Mouse (Mus musculus) ES-E14 (cell line): Measurements from ENCODE around the gene Zp3. TPM values are rescaled to one million over a fixed set of nuclear protein-coding genes. Genes with fewer than 3 reads are reported as not detected.

Experiments
- DNase-seq: peaks from one replicate; pipeline ENCODE4 v3.0.0-alpha.2; 2013; ENCODE audit warnings: low read depth, low spot score
- H3K27ac ChIP-seq: 2 replicates; pipeline ENCODE4 v1.5.1; 2012; ENCODE audit warnings: low read depth, mild to moderate bottlenecking, low read length, moderate library complexity, mixed read lengths; ENCODE audit not compliant: poor library complexity, insufficient read depth, severe bottlenecking
- H3K36me3 ChIP-seq: 2 replicates; pipeline ENCODE4 v1.6.1; 2012; ENCODE audit warnings: mild to moderate bottlenecking, low read length, moderate library complexity, mixed read lengths; ENCODE audit not compliant: control insufficient read depth, poor library complexity, insufficient read depth, severe bottlenecking
- H3K4me1 ChIP-seq, 2 experiments: fragments of 150-350 bp in 1 of 2; sonication (generic) in 1 of 2; 2 replicates each; pipeline ENCODE4 v1.6.1; 2012; ENCODE audit warnings: low read length in 2 of 2, mild to moderate bottlenecking in 1 of 2, mixed read lengths in 1 of 2; ENCODE audit not compliant: control insufficient read depth in 2 of 2, insufficient read depth in 2 of 2, poor library complexity in 1 of 2
- H3K4me3 ChIP-seq, 2 experiments: fragments of 150-350 bp in 1 of 2; sonication (generic) in 1 of 2; 2 replicates each; pipeline ENCODE4 v1.5.1; 2012; ENCODE audit warnings: low read length in 2 of 2, low read depth in 1 of 2, mild to moderate bottlenecking in 1 of 2, mixed read lengths in 1 of 2; ENCODE audit not compliant: insufficient read depth in 1 of 2, poor library complexity in 1 of 2, severe bottlenecking in 1 of 2
- H3K9ac ChIP-seq: 2 replicates; pipeline ENCODE4 v1.6.1; 2012; ENCODE audit warnings: low read depth, mild to moderate bottlenecking, low read length, mixed read lengths; ENCODE audit not compliant: poor library complexity, insufficient read depth, severe bottlenecking
- H3K9me3 ChIP-seq: fragments of 150-350 bp; sonication (generic); 2 replicates; pipeline ENCODE4 v1.6.1; 2012; ENCODE audit warnings: low read depth, mild to moderate bottlenecking, low read length; ENCODE audit not compliant: control insufficient read depth, insufficient read depth
- CHD2 ChIP-seq: IDR thresholded peaks from 2 replicates; pipeline ENCODE4 v1.6.1; 2014; ENCODE audit warnings: mild to moderate bottlenecking, low read depth, low read length, inconsistent platforms
- HCFC1 ChIP-seq: IDR thresholded peaks from 2 replicates; pipeline ENCODE4 v1.6.1; 2012; ENCODE audit warnings: low read length, inconsistent platforms, borderline replicate concordance; ENCODE audit not compliant: insufficient read depth
- MAFK ChIP-seq: IDR thresholded peaks from 2 replicates; pipeline ENCODE4 v1.6.1; 2014; ENCODE audit warnings: mild to moderate bottlenecking, low read depth, low read length, inconsistent platforms; ENCODE audit not compliant: insufficient read depth
- ZC3H11A ChIP-seq: IDR thresholded peaks from 2 replicates; pipeline ENCODE4 v1.6.1; 2012; ENCODE audit warnings: low read depth, mild to moderate bottlenecking, inconsistent platforms, low read length, borderline replicate concordance
- ZNF384 ChIP-seq: IDR thresholded peaks from 2 replicates; pipeline ENCODE4 v1.6.1; 2012; ENCODE audit warnings: low read depth, low read length, inconsistent platforms
- in situ Hi-C, 2 experiments: fragments of 600-800 bp; cut with MboI; formaldehyde crosslinking; loops; one replicate each; pipeline ENCODE4 v1.15.1; 2025; ENCODE audit warnings: low sequenced_read_pairs in 2 of 2, inconsistent platforms in 1 of 2; ENCODE audit not compliant: unreplicated experiment in 2 of 2
- total RNA-seq: library from RNA; depleted of rRNA; stranded (reverse); fragments of 300-350 nt; gene quantifications from 2 replicates; pipeline ENCODE4 v1.2.3, GENCODE M21; 2012

Zp3 gene
- total RNA-seq, 1 experiment, result 12.7 TPM

DNA sequence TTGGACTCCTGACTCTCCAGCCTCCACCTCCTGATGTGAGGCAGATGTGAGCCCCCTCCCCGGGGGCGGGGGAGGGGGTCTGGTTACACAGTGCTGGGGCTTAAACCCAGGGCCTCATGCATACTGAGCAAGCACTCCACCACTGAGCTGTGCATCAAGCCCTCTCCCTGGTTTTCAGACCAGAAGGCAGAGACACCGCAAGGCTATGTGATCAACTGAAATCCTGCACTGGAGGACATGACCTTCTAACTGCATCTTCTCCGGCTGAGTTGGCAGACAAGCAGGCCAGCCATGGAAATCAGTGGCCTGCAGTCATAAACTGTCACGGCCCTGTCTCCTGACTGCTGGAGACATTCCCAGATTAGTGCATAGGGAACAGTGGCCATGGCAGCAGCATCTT is 39.3 kb upstream of the Zp3 start:
- Histone ChIP-seq H3K9ac (no peak overlapping the region), H3K4me1 (peaks cover 2 to 15% of the 10 kb centered on the region in 2 experiments; a peak in 3 of 4 replicates), H3K36me3 (no peaks in the 10 kb centered on the region), H3K4me3 (no peak overlapping the region), H3K9me3 (no peaks in the 10 kb centered on the region), H3K27ac (no peak overlapping the region)
- DNase-seq, result no peak
- TF ChIP-seq ZNF384 (no peak), HCFC1 (no peak), CHD2 (no peak), ZC3H11A (no peak), MAFK (no peak)
- in situ Hi-C loops, result no loop called here

DNA sequence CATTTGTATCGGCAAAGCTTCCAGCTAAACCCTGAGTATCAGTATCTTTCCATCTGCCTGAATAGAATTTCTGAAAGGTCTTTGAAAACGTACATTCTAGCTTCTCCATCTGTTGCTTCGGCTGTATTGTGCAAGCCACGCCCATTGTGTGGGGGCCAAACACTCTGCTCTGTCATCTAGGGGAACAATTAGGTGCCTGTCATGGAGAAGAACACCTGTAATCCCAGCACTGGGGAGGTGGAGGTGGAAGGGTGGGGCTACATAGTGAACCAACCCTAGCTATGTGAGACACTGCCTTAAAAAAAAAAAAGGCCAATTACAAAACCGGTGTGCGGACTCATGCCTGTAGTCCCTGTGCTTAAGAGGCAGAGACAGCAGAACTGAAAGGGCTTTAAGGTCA is 37.2 kb upstream of the Zp3 start:
- no peak overlapping the region for H3K9ac ChIP-seq
- no peaks in the 10 kb centered on the region for H3K36me3 ChIP-seq
- H3K9me3 ChIP-seq, result no peaks in the 10 kb centered on the region
- DNase-seq, result no peak
- no peak overlapping the region for H3K4me3 ChIP-seq
- in situ Hi-C loops, result no loop called here
- H3K27ac ChIP-seq, result no peak overlapping the region
- TF ChIP-seq CHD2 (no peak), ZNF384 (peak; percentile 48; the same call in 1 of the 2 replicates)
- H3K4me1 ChIP-seq, result peaks cover 0 to 23% of the 10 kb centered on the region in 2 experiments; a peak in 2 of 4 replicates

DNA sequence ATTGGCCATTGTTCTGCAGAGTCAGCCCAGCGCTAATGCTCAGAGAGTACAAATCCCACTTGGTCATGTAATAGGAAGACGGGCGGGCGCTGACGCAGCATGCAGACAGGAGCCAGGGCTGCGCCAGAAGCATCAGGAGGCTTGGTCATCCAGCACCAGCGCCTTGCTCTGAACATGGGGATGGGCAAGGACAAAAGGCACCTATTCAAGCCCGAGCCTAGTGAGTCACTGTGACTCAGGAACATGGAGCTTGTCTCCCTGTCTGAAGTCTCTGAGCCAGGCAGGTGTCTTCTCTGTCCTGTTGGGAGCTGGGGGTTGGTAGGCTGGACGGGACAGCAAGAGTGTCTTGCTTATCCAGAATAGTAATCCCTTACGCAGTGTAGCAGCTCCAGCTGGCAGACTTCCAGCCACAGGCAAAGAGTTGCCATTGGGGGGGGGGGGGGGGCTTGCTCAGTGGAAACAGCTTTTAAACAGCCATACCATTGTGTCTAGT is 33.9 kb upstream of the Zp3 start:
- Histone ChIP-seq H3K4me1 (peaks cover 0 to 18% of the 10 kb centered on the region in 2 experiments; a peak in 2 of 4 replicates), H3K27ac (peak overlapping the region; percentile 48; the same call in 1 of the 2 replicates), H3K36me3 (no peaks in the 10 kb centered on the region), H3K9me3 (no peaks in the 10 kb centered on the region), H3K9ac (no peak overlapping the region; the same call in 1 of the 2 replicates), H3K4me3 (no peak overlapping the region)
- TF ChIP-seq MAFK, result peak; percentile 52; the same call in 1 of the 2 replicates
- no peak for TF ChIP-seq ZNF384
- in situ Hi-C loops, result no loop called here
- no peak for DNase-seq

DNA sequence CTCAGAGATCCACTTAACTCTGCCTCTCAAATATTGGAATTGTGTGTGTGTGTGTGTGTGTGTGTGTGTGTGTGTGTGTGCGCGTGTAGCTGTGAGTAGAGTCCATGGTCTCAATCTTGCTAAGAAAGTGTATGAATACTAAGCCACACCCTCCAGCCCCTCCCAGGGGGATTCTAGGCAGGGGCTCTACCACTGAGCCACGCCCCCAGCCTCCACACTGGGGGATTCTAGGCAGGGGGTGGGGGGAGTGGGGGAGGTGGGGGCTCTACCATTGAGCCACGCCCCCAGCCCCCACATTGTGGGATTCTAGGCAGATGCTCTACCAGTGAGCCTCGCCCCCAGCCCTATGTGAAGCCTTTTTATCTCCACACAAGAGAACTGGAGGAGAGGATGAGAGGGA is 33.3 kb upstream of the Zp3 start:
- H3K4me1 ChIP-seq, result peaks cover 0 to 18% of the 10 kb centered on the region in 2 experiments; a peak in 2 of 4 replicates
- in situ Hi-C loops, result no loop called here
- peak overlapping the region; percentile 48; the same call in 1 of the 2 replicates for H3K27ac ChIP-seq
- no peaks in the 10 kb centered on the region for H3K9me3 ChIP-seq
- 0 out of 4 replicates have a peak overlapping the region, but pooled peaks of 1 of the 2 experiments have one; percentile 9 for H3K4me3 ChIP-seq
- H3K9ac ChIP-seq, result 0 out of 2 replicates have a peak overlapping the region, but pooled peaks have one; percentile 2
- no peaks in the 10 kb centered on the region for H3K36me3 ChIP-seq
- TF ChIP-seq HCFC1, result no peak
- TF ChIP-seq MAFK, result no peak
- no peak for TF ChIP-seq CHD2
- TF ChIP-seq ZNF384, result no peak
- TF ChIP-seq ZC3H11A, result no peak
- no peak for DNase-seq

DNA sequence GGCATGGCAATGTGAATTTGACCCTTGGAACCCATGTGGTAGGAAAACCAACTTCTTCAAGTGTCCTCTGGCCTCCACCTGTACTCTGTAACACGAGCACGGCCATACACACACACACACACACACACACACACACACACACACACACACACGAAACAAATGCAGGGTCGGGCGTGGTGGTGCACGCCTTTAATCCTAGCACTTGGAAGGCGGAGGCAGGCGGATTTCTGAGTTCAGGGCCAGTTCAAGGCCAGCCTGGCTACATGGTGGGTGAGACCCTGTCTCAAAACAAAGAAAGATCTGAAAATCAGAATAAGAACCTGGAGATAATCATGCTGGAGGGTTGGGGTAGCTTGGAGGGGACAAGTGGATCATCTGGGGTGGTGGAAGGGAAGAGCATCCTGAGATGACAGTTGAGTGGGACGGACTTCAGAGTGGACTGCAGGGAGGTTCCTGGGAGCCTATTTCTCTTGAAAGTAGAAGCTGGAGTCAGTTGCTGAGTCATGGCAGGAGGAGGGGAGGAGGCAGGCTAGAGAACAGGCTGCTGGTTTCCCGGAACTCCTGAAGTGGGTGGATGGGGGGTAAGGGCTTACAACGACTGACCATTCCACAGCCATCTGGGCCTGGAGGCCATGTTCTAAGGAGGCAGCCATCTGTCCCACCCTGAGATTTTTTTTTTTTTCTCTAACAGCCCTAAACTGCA is 29.0 kb upstream of the Zp3 start:
- DNase-seq, result no peak
- H3K9ac ChIP-seq, result no peak overlapping the region
- peaks cover 0 to 17% of the 10 kb centered on the region in 2 experiments; a peak in 2 of 4 replicates for H3K4me1 ChIP-seq
- no peaks in the 10 kb centered on the region for H3K9me3 ChIP-seq
- H3K27ac ChIP-seq, result 0 out of 2 replicates have a peak overlapping the region, but pooled peaks have one; percentile 26
- in situ Hi-C loops, result no loop called here
- no peak for TF ChIP-seq HCFC1
- TF ChIP-seq ZC3H11A, result no peak
- TF ChIP-seq CHD2, result no peak
- TF ChIP-seq ZNF384, result peak; percentile 57; the same call in 1 of the 2 replicates
- peak; percentile 70 for TF ChIP-seq MAFK
- H3K36me3 ChIP-seq, result no peaks in the 10 kb centered on the region
- no peak overlapping the region for H3K4me3 ChIP-seq
